Mouse (Mus musculus): ENCODE measurements around the gene Kdelr1. TPM values are rescaled to one million over a fixed set of nuclear protein-coding genes. Genes with fewer than 3 reads are reported as not detected.

The Kdelr1 gene
- total and polyA plus RNA-seq, 3 experiments, result 107 to 254 (median 126) TPM

DNA sequence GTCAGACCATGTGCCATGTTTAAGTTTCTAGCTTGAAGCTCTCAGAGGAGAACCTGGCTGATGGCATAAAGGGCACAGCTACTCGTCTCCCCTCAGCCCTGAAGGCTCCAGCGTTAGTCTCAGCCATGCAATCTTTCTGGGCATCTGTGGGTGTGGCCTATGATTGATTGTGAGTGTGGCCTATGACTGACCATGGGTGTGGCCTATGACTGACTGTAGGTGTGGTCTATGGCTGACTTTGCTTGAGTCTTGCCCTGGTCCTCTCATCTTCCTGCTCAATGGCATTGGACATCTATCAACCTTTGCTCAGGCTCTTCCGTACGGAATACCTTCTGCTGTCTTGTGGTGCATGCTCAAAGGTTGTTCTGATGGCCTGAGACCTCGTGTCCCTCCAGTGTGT is 29.0 kb downstream of the Kdelr1 start:
- peaks cover 1% of the 10 kb centered on the region; the same call in 1 of the 2 replicates for H3K4me1 ChIP-seq (ENCODE audit: control insufficient read depth, insufficient read depth, low read length)
- intact Hi-C loops (cut with DNase I), result no loop called here
- H3K36me3 ChIP-seq (ENCODE audit: control insufficient read depth, insufficient read depth, low read length), result no peaks in the 10 kb centered on the region
- no peaks in the 10 kb centered on the region for H3K79me2 ChIP-seq (replicated peaks; ENCODE audit: control insufficient read depth, insufficient read depth, low read length)
- WGBS, result 65% methylated on average over 5 of the region's 5 CpGs
- H3K9ac ChIP-seq (ENCODE audit: low read depth, low read length), result no peak overlapping the region
- no peaks in the 10 kb centered on the region for H3K27me3 ChIP-seq (ENCODE audit: control insufficient read depth, insufficient read depth, low read length)
- H3K27ac ChIP-seq, result no peak overlapping the region
- H3K4me3 ChIP-seq, result no peak overlapping the region
- no peak for TF ChIP-seq EP300 (IDR thresholded peaks at IDR 0.05; ENCODE audit: insufficient read depth, low read depth, low read length)
- TF ChIP-seq POLR2A (IDR thresholded peaks at IDR 0.05; ENCODE audit: insufficient read depth, low read depth, low read length), result no peak
- TF ChIP-seq CTCF (IDR thresholded peaks at IDR 0.05), result no peak
- no peak for DNase-seq

DNA sequence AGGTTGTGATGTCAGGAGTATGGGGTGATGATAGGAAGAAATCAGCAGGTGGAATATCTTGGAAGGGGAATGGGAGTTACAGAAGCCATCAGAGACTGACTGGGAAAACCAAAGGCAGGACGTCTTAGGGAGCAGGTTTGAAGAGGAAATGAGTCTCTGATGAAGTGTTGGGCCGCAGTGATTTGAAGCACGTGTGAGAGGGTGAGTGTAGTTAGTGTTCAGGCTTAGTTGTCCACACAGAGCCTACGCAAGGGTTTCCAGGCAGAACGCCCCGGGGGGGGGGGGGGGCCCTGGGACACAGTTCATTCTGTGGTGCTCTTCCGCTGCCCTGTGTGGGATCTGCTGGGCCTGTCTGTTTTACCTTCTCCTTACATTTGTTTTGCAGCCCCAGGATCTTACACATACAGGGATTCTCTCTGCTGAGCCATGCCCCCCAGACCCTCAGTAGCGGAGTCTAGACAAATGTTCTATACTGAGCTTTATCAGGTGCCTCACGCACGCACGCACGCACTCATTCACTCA is 30.0 kb downstream of the Kdelr1 start:
- TF ChIP-seq EP300 (IDR thresholded peaks at IDR 0.05; ENCODE audit: insufficient read depth, low read depth, low read length) (no peak), POLR2A (IDR thresholded peaks at IDR 0.05; ENCODE audit: insufficient read depth, low read depth, low read length) (no peak), CTCF (IDR thresholded peaks at IDR 0.05) (no peak)
- Histone ChIP-seq H3K27me3 (ENCODE audit: control insufficient read depth, insufficient read depth, low read length) (no peaks in the 10 kb centered on the region), H3K27ac (no peak overlapping the region), H3K36me3 (ENCODE audit: control insufficient read depth, insufficient read depth, low read length) (no peaks in the 10 kb centered on the region), H3K4me1 (ENCODE audit: control insufficient read depth, insufficient read depth, low read length) (peaks cover under 1% of the 10 kb centered on the region; the same call in 1 of the 2 replicates), H3K4me3 (no peak overlapping the region), H3K79me2 (replicated peaks; ENCODE audit: control insufficient read depth, insufficient read depth, low read length) (no peaks in the 10 kb centered on the region), H3K9ac (ENCODE audit: low read depth, low read length) (no peak overlapping the region)
- no peak for DNase-seq
- 68% methylated on average over 12 of the region's 12 CpGs for WGBS
- intact Hi-C loops (cut with DNase I), result no loop called here

GRCm38 (mm10) chr7:45906622-45907021 is 34.0 kb downstream of the Kdelr1 start:
- Histone ChIP-seq H3K79me2 (replicated peaks; ENCODE audit: control insufficient read depth, insufficient read depth, low read length) (no peaks in the 10 kb centered on the region), H3K36me3 (ENCODE audit: control insufficient read depth, insufficient read depth, low read length) (no peaks in the 10 kb centered on the region), H3K4me3 (no peak overlapping the region), H3K27ac (no peak overlapping the region), H3K4me1 (ENCODE audit: control insufficient read depth, insufficient read depth, low read length) (no peaks in the 10 kb centered on the region), H3K9ac (ENCODE audit: low read depth, low read length) (no peak overlapping the region), H3K27me3 (ENCODE audit: control insufficient read depth, insufficient read depth, low read length) (no peaks in the 10 kb centered on the region)
- no peak for TF ChIP-seq POLR2A (IDR thresholded peaks at IDR 0.05; ENCODE audit: insufficient read depth, low read depth, low read length)
- no peak for TF ChIP-seq CTCF (IDR thresholded peaks at IDR 0.05)
- no peak for TF ChIP-seq EP300 (IDR thresholded peaks at IDR 0.05; ENCODE audit: insufficient read depth, low read depth, low read length)
- 90% methylated on average over 9 of the region's 9 CpGs for WGBS
- intact Hi-C loops (cut with DNase I), result no loop called here
- DNase-seq, result no peak

DNA sequence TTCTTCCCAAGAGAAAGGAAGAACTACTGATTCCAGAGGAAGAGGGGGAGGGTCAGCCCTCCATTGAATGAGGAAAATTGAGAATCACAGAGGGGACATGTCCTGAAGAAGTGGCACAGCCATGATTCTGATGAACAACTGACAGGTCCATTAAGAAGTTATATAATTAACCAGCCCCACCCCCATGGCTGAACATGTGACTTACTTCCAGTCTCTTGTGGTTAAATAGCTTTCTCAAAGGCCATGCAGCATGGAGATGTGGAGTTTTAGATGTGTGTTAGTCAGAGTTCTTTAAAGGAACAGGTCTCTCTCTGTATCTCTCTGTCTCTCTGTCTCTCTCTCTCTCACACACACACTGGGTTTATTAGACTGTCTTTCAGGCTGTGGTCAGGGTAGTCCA is 35.8 kb downstream of the Kdelr1 start:
- no peaks in the 10 kb centered on the region for H3K4me1 ChIP-seq (ENCODE audit: control insufficient read depth, insufficient read depth, low read length)
- H3K27me3 ChIP-seq (ENCODE audit: control insufficient read depth, insufficient read depth, low read length), result no peaks in the 10 kb centered on the region
- H3K79me2 ChIP-seq (replicated peaks; ENCODE audit: control insufficient read depth, insufficient read depth, low read length), result no peaks in the 10 kb centered on the region
- no peak overlapping the region for H3K4me3 ChIP-seq
- intact Hi-C loops (cut with DNase I), result no loop called here
- TF ChIP-seq CTCF (IDR thresholded peaks at IDR 0.05), result no peak
- TF ChIP-seq POLR2A (IDR thresholded peaks at IDR 0.05; ENCODE audit: insufficient read depth, low read depth, low read length), result no peak
- TF ChIP-seq EP300 (IDR thresholded peaks at IDR 0.05; ENCODE audit: insufficient read depth, low read depth, low read length), result no peak
- H3K9ac ChIP-seq (ENCODE audit: low read depth, low read length), result no peak overlapping the region
- DNase-seq, result no peak
- H3K27ac ChIP-seq, result no peak overlapping the region
- H3K36me3 ChIP-seq (ENCODE audit: control insufficient read depth, insufficient read depth, low read length), result no peaks in the 10 kb centered on the region

GRCm38 (mm10) chr7:45909145-45909544 is 36.6 kb downstream of the Kdelr1 start:
- intact Hi-C loops (cut with DNase I), result no loop called here
- H3K4me1 ChIP-seq (ENCODE audit: control insufficient read depth, insufficient read depth, low read length), result no peaks in the 10 kb centered on the region
- no peaks in the 10 kb centered on the region for H3K79me2 ChIP-seq (replicated peaks; ENCODE audit: control insufficient read depth, insufficient read depth, low read length)
- no peak overlapping the region for H3K4me3 ChIP-seq
- H3K9ac ChIP-seq (ENCODE audit: low read depth, low read length), result no peak overlapping the region
- no peaks in the 10 kb centered on the region for H3K36me3 ChIP-seq (ENCODE audit: control insufficient read depth, insufficient read depth, low read length)
- no peak overlapping the region for H3K27ac ChIP-seq
- H3K27me3 ChIP-seq (ENCODE audit: control insufficient read depth, insufficient read depth, low read length), result no peaks in the 10 kb centered on the region
- WGBS, result 91% methylated on average over 16 of the region's 16 CpGs
- no peak for DNase-seq
- no peak for TF ChIP-seq POLR2A (IDR thresholded peaks at IDR 0.05; ENCODE audit: insufficient read depth, low read depth, low read length)
- TF ChIP-seq EP300 (IDR thresholded peaks at IDR 0.05; ENCODE audit: insufficient read depth, low read depth, low read length), result no peak
- TF ChIP-seq CTCF (IDR thresholded peaks at IDR 0.05), result no peak

GRCm38 (mm10) chr7:45914067-45914466 is 41.5 kb downstream of the Kdelr1 start:
- Histone ChIP-seq H3K4me1 (ENCODE audit: control insufficient read depth, insufficient read depth, low read length) (peaks cover 5% of the 10 kb centered on the region), H3K79me2 (replicated peaks; ENCODE audit: control insufficient read depth, insufficient read depth, low read length) (no peaks in the 10 kb centered on the region), H3K4me3 (no peak overlapping the region), H3K27me3 (ENCODE audit: control insufficient read depth, insufficient read depth, low read length) (no peaks in the 10 kb centered on the region), H3K27ac (no peak overlapping the region), H3K36me3 (ENCODE audit: control insufficient read depth, insufficient read depth, low read length) (no peaks in the 10 kb centered on the region), H3K9ac (ENCODE audit: low read depth, low read length) (no peak overlapping the region)
- TF ChIP-seq EP300 (IDR thresholded peaks at IDR 0.05; ENCODE audit: insufficient read depth, low read depth, low read length), result no peak
- TF ChIP-seq CTCF (IDR thresholded peaks at IDR 0.05), result no peak
- no peak for TF ChIP-seq POLR2A (IDR thresholded peaks at IDR 0.05; ENCODE audit: insufficient read depth, low read depth, low read length)
- WGBS, result 88% methylated on average over 6 of the region's 6 CpGs
- no peak for DNase-seq
- intact Hi-C loops (cut with DNase I), result no loop called here
